Mouse (Mus musculus): ENCODE measurements around the gene Ankrd45. TPM values are rescaled to one million over a fixed set of nuclear protein-coding genes. Genes with fewer than 3 reads are reported as not detected.

Ankrd45 gene
- 0.37 and 0.38 TPM in 2 replicates for polyA plus RNA-seq (2011; ENCODE audit: insufficient read length, low read depth, missing spikeins)

DNA sequence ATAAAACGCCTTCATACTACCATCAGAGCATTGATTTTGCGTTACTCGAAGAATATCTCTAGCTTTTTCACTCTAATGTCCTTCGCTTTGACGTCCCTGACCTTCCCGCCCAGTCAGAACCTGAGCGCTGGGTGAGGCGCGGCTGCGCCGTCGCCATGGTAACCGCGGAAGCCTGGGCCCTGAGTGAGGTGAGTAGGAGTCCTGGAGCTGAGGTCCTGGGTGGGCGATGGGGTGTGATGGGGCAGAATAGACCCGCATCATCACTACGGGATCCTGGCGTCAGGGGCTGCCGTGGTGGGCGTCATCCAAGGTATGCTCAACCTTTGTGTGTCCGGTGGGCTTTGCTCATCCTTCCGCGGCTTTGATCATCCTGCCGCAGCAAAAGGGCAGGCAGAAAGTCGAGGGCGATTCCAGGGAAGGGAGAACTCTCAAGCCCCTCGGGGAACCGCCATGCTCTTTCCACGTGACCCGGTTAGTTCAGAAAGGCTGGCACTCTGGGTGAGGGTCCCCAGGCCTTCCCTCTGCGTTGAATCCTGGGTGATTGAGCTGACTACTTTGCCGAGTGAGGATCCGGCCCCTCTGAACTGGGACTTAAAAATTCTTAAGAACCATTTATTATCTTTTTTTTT is at the start of gene Ankrd45:
Ankrd45 (plus strand) TSS at position 161 of the 629 bp plus-strand sequence.
- Histone ChIP-seq H3K4me3 (ENCODE audit: insufficient read depth, low read length) (peak within 1 kb of the TSS; percentile 38), H3K27ac (ENCODE audit: insufficient read depth, low read length) (no peak within 1 kb of the TSS), H3K4me1 (ENCODE audit: control insufficient read depth, insufficient read depth, low read length) (no peaks in the 10 kb centered on the region)
- no peak for TF ChIP-seq CTCF (IDR thresholded peaks at IDR 0.05; ENCODE audit: borderline replicate concordance, insufficient read depth, low read length)
- no peak for TF ChIP-seq POLR2A (IDR thresholded peaks at IDR 0.05; ENCODE audit: low read depth, low read length)

DNA sequence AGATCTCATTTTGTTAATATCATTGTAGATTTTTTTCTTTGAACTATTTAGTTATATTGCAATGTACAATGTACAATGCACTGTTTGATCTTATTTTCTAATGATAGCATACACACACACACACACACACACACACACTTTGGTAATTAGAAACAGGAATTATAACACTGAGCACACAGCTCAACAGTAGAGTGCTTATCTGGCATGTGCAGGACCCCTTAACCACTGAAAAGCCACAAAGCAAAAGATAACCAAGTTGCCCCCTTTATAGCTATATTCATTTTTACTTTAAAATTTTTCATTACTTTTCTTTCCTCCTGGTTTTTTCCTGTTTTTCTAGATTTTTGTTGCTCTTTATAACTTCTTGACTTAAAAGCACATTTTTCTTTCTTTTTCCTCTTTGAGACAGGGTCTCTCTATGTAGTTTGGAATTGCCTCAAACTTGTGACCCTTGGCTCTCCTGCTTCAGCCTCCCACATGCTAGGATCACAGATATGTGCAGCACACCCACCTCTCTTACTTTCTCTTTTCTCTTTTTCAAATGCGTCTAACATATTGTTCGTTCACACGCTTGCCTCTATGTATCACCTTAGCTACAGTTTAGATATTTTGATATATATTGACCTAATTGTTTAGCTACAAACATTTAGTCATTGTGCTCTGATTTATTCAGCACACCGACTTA is 42.6 kb upstream of the Ankrd45 start:
- Histone ChIP-seq H3K27ac (ENCODE audit: insufficient read depth, low read length) (no peak overlapping the region), H3K4me3 (ENCODE audit: insufficient read depth, low read length) (no peak overlapping the region), H3K4me1 (ENCODE audit: control insufficient read depth, insufficient read depth, low read length) (no peaks in the 10 kb centered on the region)
- TF ChIP-seq CTCF (IDR thresholded peaks at IDR 0.05; ENCODE audit: borderline replicate concordance, insufficient read depth, low read length) (no peak), POLR2A (IDR thresholded peaks at IDR 0.05; ENCODE audit: low read depth, low read length) (no peak)

DNA sequence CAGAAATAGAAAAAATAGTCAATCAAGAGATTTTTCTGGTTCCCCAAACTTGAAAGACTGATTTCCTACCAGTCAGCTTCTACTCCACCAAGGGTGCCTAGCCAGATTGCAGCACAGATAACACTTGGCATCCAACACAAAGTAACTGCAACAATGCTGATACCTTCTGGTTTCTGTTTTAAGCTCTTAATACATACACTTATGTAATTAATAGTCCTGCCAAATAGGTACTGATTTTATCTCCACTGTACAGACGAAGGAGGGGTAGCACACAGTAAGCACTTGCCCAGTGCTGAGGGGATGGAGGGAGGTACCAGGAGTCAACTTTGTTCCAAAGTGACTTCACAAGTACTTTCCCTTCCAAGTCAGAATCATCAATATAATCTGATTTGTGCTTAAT is 38.6 kb upstream of the Ankrd45 start:
- no peaks in the 10 kb centered on the region for H3K4me1 ChIP-seq (ENCODE audit: control insufficient read depth, insufficient read depth, low read length)
- TF ChIP-seq POLR2A (IDR thresholded peaks at IDR 0.05; ENCODE audit: low read depth, low read length) (no peak), CTCF (IDR thresholded peaks at IDR 0.05; ENCODE audit: borderline replicate concordance, insufficient read depth, low read length) (no peak)
- no peak overlapping the region for H3K27ac ChIP-seq (ENCODE audit: insufficient read depth, low read length)
- no peak overlapping the region for H3K4me3 ChIP-seq (ENCODE audit: insufficient read depth, low read length)

DNA sequence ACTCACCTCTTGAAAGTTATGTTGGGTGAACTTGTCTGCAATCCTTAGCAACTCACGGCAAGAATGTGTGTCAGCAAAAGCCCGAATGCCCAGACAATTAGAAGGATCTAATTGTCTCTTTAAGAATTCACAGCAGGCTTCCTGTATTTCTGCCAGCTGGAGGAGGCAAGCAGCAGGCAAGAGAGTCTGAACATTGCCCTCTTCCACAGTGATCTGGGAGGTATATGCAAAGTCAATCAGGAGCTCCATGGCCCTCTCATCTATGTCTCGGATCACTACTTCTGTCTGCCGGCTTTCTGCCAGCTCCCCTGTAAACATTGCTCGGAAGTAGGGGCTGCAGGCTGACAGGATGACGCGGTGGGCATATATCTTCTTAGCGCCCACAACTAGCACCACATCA is 33.3 kb upstream of the Ankrd45 start:
- Histone ChIP-seq H3K27ac (ENCODE audit: insufficient read depth, low read length) (no peak overlapping the region), H3K4me1 (ENCODE audit: control insufficient read depth, insufficient read depth, low read length) (no peaks in the 10 kb centered on the region), H3K4me3 (ENCODE audit: insufficient read depth, low read length) (no peak overlapping the region)
- TF ChIP-seq POLR2A (IDR thresholded peaks at IDR 0.05; ENCODE audit: low read depth, low read length), result no peak
- TF ChIP-seq CTCF (IDR thresholded peaks at IDR 0.05; ENCODE audit: borderline replicate concordance, insufficient read depth, low read length), result no peak

DNA sequence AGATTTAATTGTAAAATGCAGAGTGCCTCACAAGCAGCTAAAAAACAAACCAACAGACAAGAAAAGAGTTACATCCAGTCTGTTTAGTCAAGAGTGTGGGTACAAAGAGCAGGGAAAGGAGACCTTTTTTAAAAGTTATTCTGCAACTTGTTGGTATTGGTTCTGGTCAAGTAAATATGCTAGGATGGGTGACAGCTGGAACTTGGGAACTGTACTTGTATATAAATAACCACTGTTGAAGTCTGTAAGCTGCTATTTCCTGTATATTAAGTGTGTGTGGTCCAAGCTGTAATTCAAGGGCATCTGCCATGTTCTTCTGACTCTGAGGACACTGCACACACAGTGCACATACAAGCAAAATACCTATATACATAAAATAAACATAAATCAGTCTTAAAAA is 27.9 kb upstream of the Ankrd45 start:
- no peaks in the 10 kb centered on the region for H3K4me1 ChIP-seq (ENCODE audit: control insufficient read depth, insufficient read depth, low read length)
- no peak for TF ChIP-seq POLR2A (IDR thresholded peaks at IDR 0.05; ENCODE audit: low read depth, low read length)
- TF ChIP-seq CTCF (IDR thresholded peaks at IDR 0.05; ENCODE audit: borderline replicate concordance, insufficient read depth, low read length), result no peak
- H3K27ac ChIP-seq (ENCODE audit: insufficient read depth, low read length), result no peak overlapping the region
- no peak overlapping the region for H3K4me3 ChIP-seq (ENCODE audit: insufficient read depth, low read length)

DNA sequence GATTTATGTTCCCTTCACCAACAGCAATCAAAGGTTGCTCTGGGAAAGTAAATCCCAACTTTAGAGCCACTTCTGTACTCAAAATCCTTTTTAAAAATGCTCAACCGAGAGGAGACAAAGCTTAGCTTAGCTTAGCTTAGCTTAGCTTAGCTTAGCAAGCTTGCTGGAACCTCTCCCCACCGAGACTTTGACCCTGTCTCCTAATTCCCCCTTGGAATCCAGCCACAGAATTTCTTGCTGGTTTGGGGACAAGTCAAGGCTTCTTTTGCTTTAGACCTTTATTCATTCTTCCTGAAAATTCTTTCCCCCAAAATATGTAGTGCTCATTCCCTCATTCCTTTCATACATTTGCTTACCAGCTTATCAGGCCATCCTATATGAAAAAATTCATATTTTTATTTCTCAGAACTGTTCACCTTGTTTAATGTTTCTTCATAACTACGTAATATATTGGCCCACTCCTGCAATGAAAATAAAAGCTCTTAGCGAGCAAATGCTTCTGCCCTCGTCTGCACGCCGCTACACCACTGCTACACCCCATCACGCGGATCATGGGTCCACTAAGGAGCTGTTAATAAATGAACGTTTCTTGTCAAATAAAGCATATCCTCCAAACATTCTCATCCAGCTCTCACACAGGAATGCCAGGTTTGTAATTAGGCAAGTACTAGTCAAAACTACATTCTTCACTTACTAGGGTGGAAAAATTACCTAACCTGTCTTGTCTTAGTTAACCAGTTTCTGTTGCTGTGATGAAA is 19.7 kb upstream of the Ankrd45 start:
- Histone ChIP-seq H3K4me3 (ENCODE audit: insufficient read depth, low read length) (no peak overlapping the region), H3K27ac (ENCODE audit: insufficient read depth, low read length) (no peak overlapping the region), H3K4me1 (ENCODE audit: control insufficient read depth, insufficient read depth, low read length) (no peaks in the 10 kb centered on the region)
- TF ChIP-seq POLR2A (IDR thresholded peaks at IDR 0.05; ENCODE audit: low read depth, low read length), result no peak
- TF ChIP-seq CTCF (IDR thresholded peaks at IDR 0.05; ENCODE audit: borderline replicate concordance, insufficient read depth, low read length), result no peak

DNA sequence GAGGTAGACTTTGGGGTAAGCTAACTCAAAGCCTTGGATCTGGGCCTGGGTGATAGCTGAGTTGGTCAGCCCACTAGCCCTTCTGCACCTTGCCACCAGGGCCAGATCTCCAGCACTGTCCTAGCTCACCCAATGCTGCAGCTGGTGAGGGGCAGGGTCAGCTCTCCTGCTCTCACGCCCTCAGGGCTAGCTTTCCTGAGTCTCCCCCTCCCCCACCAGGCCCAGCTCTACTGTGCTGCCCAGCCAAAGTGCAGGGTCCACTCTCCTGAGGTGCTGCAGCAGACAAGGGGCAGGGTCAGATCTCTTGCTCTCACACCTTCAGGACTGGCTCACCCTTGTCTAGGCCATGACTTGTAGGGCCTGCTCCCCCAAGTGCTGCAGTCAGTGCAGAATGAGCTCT is 16.0 kb upstream of the Ankrd45 start:
- TF ChIP-seq CTCF (IDR thresholded peaks at IDR 0.05; ENCODE audit: borderline replicate concordance, insufficient read depth, low read length), result no peak
- no peak for TF ChIP-seq POLR2A (IDR thresholded peaks at IDR 0.05; ENCODE audit: low read depth, low read length)
- Histone ChIP-seq H3K4me1 (ENCODE audit: control insufficient read depth, insufficient read depth, low read length) (peaks cover 5% of the 10 kb centered on the region), H3K4me3 (ENCODE audit: insufficient read depth, low read length) (no peak overlapping the region), H3K27ac (ENCODE audit: insufficient read depth, low read length) (no peak overlapping the region)

DNA sequence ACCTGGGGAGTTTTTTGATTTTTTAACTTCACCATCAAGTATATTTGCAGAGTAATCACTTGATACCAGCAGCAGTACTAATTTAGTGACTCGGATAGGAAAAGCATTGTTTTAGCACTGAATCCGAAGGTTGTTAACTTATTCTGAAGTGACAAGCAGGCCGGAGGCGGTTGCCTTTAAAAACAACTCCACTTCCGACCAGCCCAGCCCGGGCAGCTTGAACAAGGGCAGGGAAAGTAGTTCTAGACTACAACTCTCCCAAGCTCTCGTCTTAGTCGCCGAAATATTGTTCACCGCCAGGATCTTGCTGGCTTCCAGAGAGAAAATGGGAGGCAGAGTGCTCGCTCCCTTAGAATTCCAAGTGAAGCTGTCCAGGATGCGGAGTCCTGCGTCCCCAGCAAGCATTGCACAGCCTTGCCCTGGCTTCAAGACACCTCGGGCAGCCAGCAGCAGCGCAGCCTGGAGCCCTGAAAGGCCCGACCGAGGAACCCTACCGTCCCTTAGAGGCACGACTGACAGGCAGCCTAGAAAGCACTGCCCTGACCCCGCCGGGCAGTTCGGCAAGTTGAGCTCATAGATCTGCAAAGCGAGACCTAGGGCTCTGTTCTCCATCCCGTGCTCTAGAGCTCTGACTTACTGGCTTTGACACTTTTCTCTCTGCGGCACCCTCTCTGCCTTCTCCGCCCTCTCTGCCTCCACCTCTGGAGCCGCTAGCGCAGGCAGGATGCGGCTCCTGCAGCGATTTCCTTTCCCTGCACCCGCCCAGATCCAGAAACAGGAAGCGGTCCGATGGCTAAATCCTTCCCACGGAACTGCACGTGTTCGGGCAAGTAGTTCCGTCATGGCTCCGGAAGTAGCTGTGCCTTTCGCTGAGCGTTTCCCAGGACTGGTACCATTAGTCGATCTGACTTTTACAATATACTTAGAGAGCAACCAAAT is 11.5 kb upstream of the Ankrd45 start, which contains the start of gene Klhl20:
Klhl20 (minus strand) TSS at position 786 of the 939 bp plus-strand sequence.
- peaks cover 5% of the 10 kb centered on the region for H3K4me1 ChIP-seq (ENCODE audit: control insufficient read depth, insufficient read depth, low read length)

DNA sequence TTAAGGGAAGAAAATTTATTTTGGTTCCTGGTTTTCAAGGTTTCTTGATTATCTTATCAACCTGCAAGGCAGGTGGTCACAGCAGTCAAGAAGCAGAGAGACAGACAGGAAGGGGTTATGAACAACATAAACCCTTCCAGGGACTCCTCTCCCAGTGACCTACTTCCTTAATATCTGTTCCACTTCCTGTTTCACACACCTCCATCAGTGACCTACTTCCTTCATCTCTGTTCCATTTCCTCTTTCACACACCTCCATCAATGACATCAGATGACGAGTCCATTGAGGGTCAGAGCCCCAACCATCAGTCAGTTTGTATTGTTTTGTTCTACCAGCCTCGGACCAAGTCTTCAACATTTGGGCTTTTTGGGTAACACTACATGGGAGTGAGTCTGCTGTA is 3.0 kb upstream of the Ankrd45 start:
- Histone ChIP-seq H3K27ac (ENCODE audit: insufficient read depth, low read length) (no peak overlapping the region), H3K4me3 (ENCODE audit: insufficient read depth, low read length) (no peak overlapping the region), H3K4me1 (ENCODE audit: control insufficient read depth, insufficient read depth, low read length) (no peaks in the 10 kb centered on the region)
- TF ChIP-seq POLR2A (IDR thresholded peaks at IDR 0.05; ENCODE audit: low read depth, low read length) (no peak), CTCF (IDR thresholded peaks at IDR 0.05; ENCODE audit: borderline replicate concordance, insufficient read depth, low read length) (no peak)

More for the DNA sequence above, 11.5 kb upstream of the Ankrd45 start, which contains the start of gene Klhl20:
- Histone ChIP-seq H3K27ac (ENCODE audit: insufficient read depth, low read length) (peak within 1 kb of the TSS; percentile 68; the same call in 1 of the 2 replicates), H3K4me3 (ENCODE audit: insufficient read depth, low read length) (peak within 1 kb of the TSS; percentile 91)
- TF ChIP-seq CTCF (IDR thresholded peaks at IDR 0.05; ENCODE audit: borderline replicate concordance, insufficient read depth, low read length) (no peak), POLR2A (IDR thresholded peaks at IDR 0.05; ENCODE audit: low read depth, low read length) (peak; percentile 97)

Measured in embryonic fibroblast, embryonic 13.5 days (primary cell).